Mouse (Mus musculus) erythroblast, embryonic 14.5 days (primary cell): ENCODE measurements around the gene Lmx1b.

ENCODE experiments used
- GATA1 ChIP-seq: IDR thresholded peaks from 2 replicates; pipeline ENCODE4 v1.6.1; 2012; ENCODE audit warnings: low read length, inconsistent platforms, mixed read lengths
- TAL1 ChIP-seq: IDR thresholded peaks from 3 replicates; pipeline ENCODE4 v1.6.1; 2012; ENCODE audit warnings: low read length, inconsistent platforms, mixed read lengths

DNA sequence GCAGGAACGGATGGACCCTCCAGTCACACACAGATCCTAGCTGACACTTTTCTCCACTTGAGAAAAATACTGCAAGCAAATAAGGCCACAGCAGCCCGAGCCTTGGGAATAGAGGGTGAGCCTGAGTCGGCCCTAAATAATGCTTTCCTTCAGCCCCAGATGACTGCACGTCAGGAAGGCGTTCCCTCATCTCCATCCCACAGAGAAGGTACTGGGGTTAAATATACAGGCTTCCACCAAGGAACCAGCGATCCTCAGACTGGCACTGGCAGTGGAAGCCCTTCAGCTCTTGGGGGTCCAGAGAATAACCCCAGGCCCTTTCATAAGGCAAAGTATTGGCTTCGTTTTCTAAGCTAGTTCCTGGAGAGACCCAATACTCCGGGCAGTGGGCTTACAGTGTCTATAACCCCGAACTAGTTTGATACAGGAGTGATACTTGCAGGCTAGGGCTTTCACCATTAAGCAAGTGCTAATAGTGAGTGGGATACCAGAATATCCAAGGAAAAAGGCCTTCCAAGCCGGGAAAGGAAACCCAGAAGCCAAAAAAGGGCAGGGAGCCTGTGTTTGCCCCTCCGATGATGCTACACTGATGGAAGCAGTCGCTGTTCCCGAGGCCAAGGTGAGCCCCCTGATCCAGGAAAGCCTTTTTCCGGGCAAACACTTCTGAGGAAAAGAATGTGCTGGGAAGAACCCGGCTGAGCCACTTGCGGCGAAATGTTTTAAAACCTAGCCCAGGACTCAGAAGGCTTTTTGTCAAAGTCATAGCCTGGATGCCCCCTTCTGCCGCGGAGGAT lies 4.8 kb downstream of the Lmx1b start:
- TF ChIP-seq GATA1, result no peak
- no peak for TF ChIP-seq TAL1
